ENCODE assay signal across 9 mouse cellular contexts in the genomic region with DNA sequence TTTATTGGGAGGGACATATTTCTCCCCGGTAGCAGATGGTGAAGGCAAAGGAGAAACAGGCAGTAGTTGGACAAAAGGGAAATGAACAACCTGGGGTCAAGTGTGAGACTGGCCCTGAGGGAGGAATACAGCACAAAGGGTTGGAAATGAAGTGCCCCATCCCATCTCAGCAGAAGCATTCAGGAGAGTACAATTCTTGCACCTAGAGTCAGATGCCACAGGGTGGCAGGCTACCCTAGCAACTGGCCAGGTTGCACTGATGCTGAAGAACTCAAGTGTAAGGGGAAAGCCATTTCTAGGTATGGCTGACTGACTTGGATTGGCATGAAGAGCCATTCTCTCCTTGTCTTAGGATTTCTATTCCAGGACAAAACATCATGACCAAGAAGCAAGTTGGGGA. TPM values are rescaled to one million over a fixed set of nuclear protein-coding genes. Genes with fewer than 3 reads are reported as not detected.
DNase-seq lines count a peak whose midpoint lies in the region; ATAC-seq and TF ChIP-seq lines count a peak whose summit lies in the region.
"Had no signal": no experiment of that assay in that cellular context is flagged by ENCODE, and none has a peak within 500 bp of the region (broad histone marks: within the 10 kb centered on the region; RNA-seq: fewer than 3 reads in every experiment).

No protein-coding gene starts in this region.

- peak; percentile 3 for DNase-seq in kidney, adult 18-20 months
- peak; percentile 41 for DNase-seq in ZHBTc4 (ENCODE audit: low read depth, low spot score)
- peak; percentile 30 to 40 for DNase-seq in layer of hippocampus, postnatal 10 days (ENCODE audit: low spot score in 2 of 2)
- no peak for DNase-seq in ovary, postnatal 14 days (ENCODE audit: low spot score)
- no peak for DNase-seq in spleen, postnatal 10 days (ENCODE audit: low spot score in 2 of 2)

- H3K4me1 ChIP-seq in kidney, embryonic 15.5 days = no peaks in the 10 kb centered on the region
- H3K4me1 ChIP-seq in ES-Bruce4 (ENCODE audit: control insufficient read depth, insufficient read depth, low read length) = no peaks in the 10 kb centered on the region
- H3K4me1 ChIP-seq: embryonic facial prominence, embryonic 12.5 days had no signal

- H3K27ac ChIP-seq in kidney, embryonic 15.5 days = no peak overlapping the region
- no peak overlapping the region for H3K27ac ChIP-seq in ES-Bruce4 (ENCODE audit: insufficient read depth, low read length)
- H3K27ac ChIP-seq: embryonic facial prominence, embryonic 12.5 days had no signal

- no peaks in the 10 kb centered on the region for H3K9me3 ChIP-seq in kidney, embryonic 15.5 days (replicated peaks)
- H3K9me3 ChIP-seq in ES-Bruce4 (replicated peaks; ENCODE audit: control insufficient read depth, insufficient read depth, low read length, poor library complexity, severe bottlenecking) = no peaks in the 10 kb centered on the region
- H3K9me3 ChIP-seq: embryonic facial prominence, embryonic 12.5 days had no signal

- H3K27me3 ChIP-seq in kidney, embryonic 15.5 days = no peaks in the 10 kb centered on the region
- no peaks in the 10 kb centered on the region for H3K27me3 ChIP-seq in ES-Bruce4 (ENCODE audit: control insufficient read depth, insufficient read depth, low read length, poor library complexity, severe bottlenecking)
- H3K27me3 ChIP-seq: embryonic facial prominence, embryonic 12.5 days had no signal

- TF ChIP-seq EP300 in ES-Bruce4 (IDR thresholded peaks at IDR 0.05; ENCODE audit: insufficient read depth, low read depth, low read length) = no peak

- no peak for TF ChIP-seq POLR2A in ES-Bruce4 (IDR thresholded peaks at IDR 0.05; ENCODE audit: insufficient read depth, low read length)

- no peak for ATAC-seq in kidney, embryonic 15.5 days (replicated peaks; ENCODE audit: low FRiP score)

- H3K9ac ChIP-seq in kidney, embryonic 15.5 days = no peak overlapping the region
- no peak overlapping the region for H3K9ac ChIP-seq in ES-Bruce4 (ENCODE audit: low read depth, poor library complexity, severe bottlenecking)
- H3K9ac ChIP-seq: embryonic facial prominence, embryonic 12.5 days had no signal

- TF ChIP-seq CTCF in ES-Bruce4 (IDR thresholded peaks at IDR 0.05; ENCODE audit: low read depth, low read length) = peak; percentile 51

- 79% methylated on average over 1 of the region's 1 CpGs for WGBS in kidney, embryonic 15.5 days

- H3K4me2 ChIP-seq in kidney, embryonic 15.5 days = no peak overlapping the region
- H3K4me2 ChIP-seq: embryonic facial prominence, embryonic 12.5 days had no signal

- H3K4me3 ChIP-seq in kidney, embryonic 15.5 days (replicated peaks) = no peak overlapping the region
- H3K4me3 ChIP-seq in ES-Bruce4 (ENCODE audit: low read depth, low read length) = no peak overlapping the region
- H3K4me3 ChIP-seq: embryonic facial prominence, embryonic 12.5 days had no signal

- H3K36me3 ChIP-seq in kidney, embryonic 15.5 days = no peaks in the 10 kb centered on the region
- H3K36me3 ChIP-seq in ES-Bruce4 (ENCODE audit: control insufficient read depth, insufficient read depth, low read length, poor library complexity, severe bottlenecking) = no peaks in the 10 kb centered on the region
- H3K36me3 ChIP-seq: embryonic facial prominence, embryonic 12.5 days had no signal

RNA-seq across cellular contexts. Expression of a gene that starts 54.2 kb away (rescaled TPM):
- polyA plus RNA-seq in kidney, embryonic 15.5 days (2015; fragmentation: Nextera tagmentation; extraction: Ambion mirVana) = 0.21 and 0.36 TPM in 2 replicates
- polyA plus RNA-seq in ES-Bruce4 (2011; ENCODE audit: insufficient read depth, insufficient read length, low read depth, missing spikeins) = not detected in 2 replicates
- not detected for total RNA-seq in layer of hippocampus, postnatal 10 days (2021)
- total RNA-seq: neutrophil, adult 5-6 weeks had no signal

Comparison
In these comparisons a context has a peak if more than half of its experiments do, and no peak if none do; other contexts are left out.
1. DNase-seq: peak in kidney, adult 18-20 months (single experiment), ZHBTc4 (single experiment) and layer of hippocampus, postnatal 10 days (2 of 2); none in ovary, postnatal 14 days (single experiment) and spleen, postnatal 10 days (0 of 2).